Mouse (Mus musculus) kidney, adult 2 months (tissue): ENCODE measurements around the gene Lamb1.

Experiments used
- CTCF ChIP-seq: fragments of 200-500 bp; conservative IDR thresholded peaks from 2 replicates; pipeline ENCODE4 v1.5.1; 2011; ENCODE audit warnings: low read depth, mild to moderate bottlenecking, control low read depth, low read length, moderate library complexity, mixed read lengths; ENCODE audit not compliant: insufficient read depth, insufficient read length
- POLR2A ChIP-seq: fragments of 200-500 bp; IDR thresholded peaks from one replicate; pipeline ENCODE4 v1.6.1; 2011; ENCODE audit warnings: low read depth, low read length, control low read depth

DNA sequence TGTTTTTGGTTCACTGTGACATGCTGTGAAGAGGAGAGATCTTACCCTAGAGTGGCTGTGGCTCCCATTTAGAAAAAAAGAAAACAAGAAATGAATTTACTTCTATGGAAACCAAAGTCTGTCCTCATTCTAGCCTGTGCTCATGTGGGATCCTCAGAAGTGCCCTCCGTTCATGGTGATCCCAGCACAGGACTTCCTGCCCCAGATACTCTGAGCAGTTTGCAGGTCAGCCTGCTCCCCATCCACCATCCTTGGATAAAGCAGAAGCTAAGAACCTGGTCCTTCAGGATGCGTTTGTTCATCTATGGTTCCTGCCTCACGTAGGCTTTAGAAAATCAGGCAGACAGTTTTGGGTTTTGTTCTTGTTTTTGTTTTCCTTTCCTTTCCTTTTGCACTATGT, 3.3 kb downstream of the Lamb1 start:
- TF ChIP-seq CTCF (no peak), POLR2A (no peak)
